Mouse (Mus musculus): ENCODE data around the gene Samd10. TPM values are rescaled to one million over a fixed set of nuclear protein-coding genes. Genes with fewer than 3 reads are reported as not detected.

Gene Samd10
- polyA plus RNA-seq, 1 experiment from 2014 or later, result 9.4 TPM

DNA sequence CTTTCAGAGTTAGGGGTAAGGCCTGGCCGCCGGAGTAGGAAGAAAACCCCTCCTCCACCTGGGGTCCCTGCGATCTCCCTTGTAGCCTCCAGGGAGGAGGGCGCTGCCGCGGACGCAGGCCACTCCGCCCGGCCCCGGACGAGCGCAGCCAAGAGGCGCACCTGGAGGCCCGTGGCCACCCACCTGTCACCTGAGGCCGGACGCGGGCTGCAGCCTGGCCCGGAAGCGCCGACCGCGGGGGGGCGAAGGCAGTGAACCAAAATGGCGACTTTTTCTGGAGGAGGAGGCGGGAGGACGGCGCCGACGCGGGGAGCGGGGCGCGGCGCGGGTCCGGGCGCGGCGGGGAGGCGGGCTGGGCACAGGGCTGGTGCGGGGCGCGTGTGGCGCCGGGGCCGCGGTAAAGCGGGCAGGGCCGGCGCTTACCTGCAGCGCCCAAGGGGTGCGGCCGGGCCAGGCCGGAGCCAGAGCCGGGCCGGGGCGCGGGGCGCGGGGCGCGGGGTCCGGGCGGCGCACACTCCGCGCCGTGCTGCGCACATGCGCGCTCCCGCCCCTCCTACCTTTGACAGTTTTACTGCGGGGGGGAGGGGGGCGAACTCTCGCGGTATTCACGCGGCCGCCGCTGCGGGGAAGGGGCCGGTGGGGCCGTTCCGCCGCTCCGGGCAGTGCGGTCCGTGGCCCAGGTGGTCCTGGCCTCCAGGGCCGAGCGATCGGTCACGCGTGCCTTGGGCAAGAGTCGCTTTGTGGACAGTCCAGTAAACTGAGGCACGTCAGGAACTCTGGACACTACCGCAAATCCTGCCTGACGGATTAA is 6.6 kb downstream of the Samd10 start, which contains the start of gene Zfp512b:
TSS of gene Zfp512b (minus strand) at position 573 of the 811 bp plus-strand sequence.
- peak; percentile 63 for DNase-seq (ENCODE audit: low spot score)

GRCm38 (mm10) chr2:181591528-181592085 is 7.4 kb downstream of the Samd10 start, which contains the start of gene Prpf6:
Gene Prpf6 (plus strand): TSS chr2:181591868.
- DNase-seq (ENCODE audit: low spot score), result peak; percentile 67

DNA sequence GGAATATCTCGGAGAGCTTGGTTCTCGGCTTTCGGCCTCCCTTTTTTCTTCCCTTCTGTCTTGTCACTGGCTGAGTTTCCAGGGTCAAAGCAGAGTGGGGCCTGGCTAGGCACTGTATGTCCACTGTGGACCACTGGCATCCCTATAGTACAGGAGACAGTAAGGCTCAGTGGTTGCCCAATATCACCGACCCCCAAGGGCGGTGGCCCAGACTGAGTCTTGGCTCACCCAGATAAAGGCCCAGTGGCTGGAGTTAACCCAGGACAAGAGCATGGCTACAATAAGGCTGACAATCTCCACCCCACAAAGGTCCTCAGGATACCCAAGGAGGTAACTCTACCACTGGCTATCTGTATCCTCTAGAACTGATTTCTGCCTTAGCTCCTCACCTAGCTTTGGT is 8.5 kb downstream of the Samd10 start:
- no peak for DNase-seq (ENCODE audit: low spot score)

GRCm38 (mm10) chr2:181589732-181590105 is 9.3 kb downstream of the Samd10 start:
- no peak for DNase-seq (ENCODE audit: low spot score)

GRCm38 (mm10) chr2:181589011-181589731 is 9.8 kb downstream of the Samd10 start:
- DNase-seq (ENCODE audit: low spot score), result no peak

GRCm38 (mm10) chr2:181588229-181588780 is 10.7 kb downstream of the Samd10 start:
- no peak for DNase-seq (ENCODE audit: low spot score)

- no peak for DNase-seq (ENCODE audit: low spot score)
Observed at GRCm38 (mm10) chr2:181587796-181588195, 11.2 kb downstream of the Samd10 start.

- DNase-seq (ENCODE audit: low spot score), result no peak
Observed at GRCm38 (mm10) chr2:181586124-181586523, 12.9 kb downstream of the Samd10 start.

DNA sequence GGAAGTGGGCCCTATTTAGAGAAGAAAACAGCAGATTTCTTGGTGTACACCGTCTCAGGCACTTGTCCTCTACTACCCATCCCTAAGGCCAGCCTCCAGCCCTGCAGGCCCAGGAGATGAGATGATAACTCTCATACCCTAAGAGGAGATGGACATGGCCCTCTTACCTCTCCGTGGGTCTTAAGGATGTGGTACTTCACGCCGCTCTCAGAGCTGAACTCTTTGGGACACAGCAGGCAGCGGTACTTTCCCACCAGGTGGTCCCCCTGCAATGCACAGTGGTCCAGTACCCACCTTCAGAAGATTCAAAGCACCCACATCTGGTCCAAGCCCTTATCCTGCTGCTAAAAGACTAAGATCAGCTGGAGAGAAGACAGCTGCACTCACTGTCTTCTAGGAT is 13.5 kb downstream of the Samd10 start:
- no peak for DNase-seq (ENCODE audit: low spot score)

DNA sequence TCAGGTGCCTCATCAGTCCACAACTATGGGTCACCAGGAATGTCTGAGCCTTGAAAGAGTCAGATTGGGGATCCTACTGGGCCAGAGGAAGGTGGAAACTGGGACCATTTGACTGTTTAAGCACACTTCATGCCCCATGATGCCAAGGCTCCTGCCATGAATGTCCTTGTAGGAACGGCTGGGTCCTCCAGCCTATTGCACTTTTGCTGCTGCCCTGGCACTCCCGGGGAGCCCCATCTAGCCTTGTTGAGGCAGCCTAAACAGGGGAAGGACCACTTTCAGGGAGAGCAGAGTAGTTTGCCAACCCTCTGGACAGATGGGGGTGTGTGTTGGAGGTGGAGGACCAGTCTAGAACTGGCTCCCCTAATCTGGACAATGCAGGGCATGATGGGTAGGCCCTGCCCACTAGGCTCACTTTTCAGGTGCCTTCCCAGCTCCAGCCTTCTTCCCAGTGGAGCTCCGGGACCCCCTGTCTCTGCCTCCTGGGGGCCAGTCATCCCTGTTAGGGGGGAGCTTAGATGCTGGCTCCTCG is 14.5 kb downstream of the Samd10 start, which contains the start of gene Uckl1:
TSS of gene Uckl1 (minus strand) at position 482 of the 532 bp plus-strand sequence.
- no peak for DNase-seq (ENCODE audit: low spot score)

DNA sequence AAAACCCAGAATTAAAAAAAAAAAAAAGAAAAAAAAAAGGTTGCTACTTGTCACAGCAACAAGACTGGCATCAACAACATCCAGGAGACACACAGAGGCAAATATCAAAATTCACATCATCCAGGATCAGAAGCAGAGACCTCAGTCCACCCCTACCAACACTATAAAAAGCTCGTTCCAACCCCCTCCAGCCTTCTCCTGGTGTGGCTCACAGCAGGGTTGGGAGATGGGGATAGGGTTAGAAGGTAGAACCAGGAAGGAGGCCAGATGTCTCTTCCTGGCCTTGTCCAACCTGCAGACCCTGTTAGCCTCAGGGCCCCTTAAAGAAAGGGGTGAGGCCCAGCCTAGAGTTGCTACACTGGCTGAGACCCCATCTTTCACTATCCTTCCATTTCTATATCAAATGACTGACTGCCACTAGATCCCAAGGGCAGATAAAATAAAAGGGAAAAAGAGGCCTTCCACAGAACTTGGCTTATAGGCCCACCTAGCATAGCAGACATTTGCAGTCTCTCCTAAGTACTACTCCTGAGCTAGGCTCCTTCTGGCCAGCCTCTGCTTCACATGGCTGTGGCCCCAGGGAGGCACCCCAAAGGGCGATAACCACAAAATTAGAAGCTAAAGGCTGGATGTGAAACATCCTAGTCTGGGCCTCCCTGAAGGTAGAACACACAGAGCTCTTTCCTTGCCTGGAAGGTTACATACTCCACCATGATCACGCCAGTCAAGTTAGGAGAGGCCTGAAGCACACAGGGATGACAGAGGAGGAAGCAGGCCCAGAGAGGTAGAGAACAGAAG is 15.4 kb downstream of the Samd10 start:
- no peak for DNase-seq (ENCODE audit: low spot score)

GRCm38 (mm10) chr2:181582939-181583338 is 16.1 kb downstream of the Samd10 start:
- DNase-seq (ENCODE audit: low spot score), result no peak

- DNase-seq (ENCODE audit: low spot score), result no peak
Observed at GRCm38 (mm10) chr2:181582358-181582757, 16.7 kb downstream of the Samd10 start.

DNA sequence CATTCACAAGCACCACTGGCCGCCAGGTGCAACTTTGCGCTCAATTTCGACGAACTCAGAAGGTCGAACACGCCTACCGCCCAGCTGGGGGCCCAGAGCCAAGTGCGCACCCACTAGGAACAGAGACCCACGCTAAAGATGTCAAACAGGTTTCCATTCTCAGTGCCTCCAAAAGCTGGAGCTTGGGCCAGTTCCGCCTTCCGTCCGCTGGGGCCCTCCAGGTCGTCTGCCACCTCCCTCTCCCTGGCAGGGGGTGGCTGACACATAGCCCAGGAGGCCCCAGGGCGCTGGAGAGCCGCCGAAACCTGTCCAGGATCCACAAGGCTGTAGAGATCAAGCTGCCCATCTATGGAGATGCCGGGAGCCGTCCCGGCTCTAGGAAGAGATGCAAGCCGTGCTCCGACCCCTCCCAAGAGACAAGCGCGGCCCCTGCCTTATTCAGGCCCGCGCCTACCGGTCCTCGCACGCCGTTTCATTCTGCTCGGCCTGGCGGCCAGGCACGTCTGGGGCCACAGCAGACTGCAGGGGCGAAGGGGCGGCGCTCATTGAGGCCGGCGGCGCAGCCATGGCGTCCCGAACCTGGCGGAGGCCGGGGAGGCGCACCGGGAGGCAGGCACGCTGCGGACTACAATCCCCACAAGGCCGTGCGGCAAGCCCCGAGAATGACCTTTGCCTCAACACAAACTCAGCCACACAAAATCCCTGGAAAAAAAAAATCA is 17.5 kb downstream of the Samd10 start:
- DNase-seq (ENCODE audit: low spot score), result peak; percentile 70

DNA sequence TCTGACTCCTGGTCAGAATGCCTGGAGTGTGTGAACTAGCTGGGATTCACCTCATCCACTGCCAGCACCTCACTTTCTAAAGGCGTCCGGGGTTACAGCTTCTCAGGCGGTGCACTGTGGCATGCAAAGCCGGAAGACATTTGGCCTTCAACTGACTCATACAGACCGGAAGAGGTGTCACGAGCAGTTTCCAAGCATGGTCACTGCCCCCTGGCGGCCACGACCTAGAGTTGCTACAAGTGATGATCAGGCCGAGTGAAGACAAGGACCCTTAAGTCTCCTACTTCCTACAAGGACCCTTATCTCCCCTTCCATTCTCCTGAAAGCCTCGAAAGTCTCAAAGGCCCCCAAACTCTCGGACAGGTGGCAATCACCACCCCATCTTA is 18.0 kb downstream of the Samd10 start:
- DNase-seq (ENCODE audit: low spot score), result peak; percentile 92

DNA sequence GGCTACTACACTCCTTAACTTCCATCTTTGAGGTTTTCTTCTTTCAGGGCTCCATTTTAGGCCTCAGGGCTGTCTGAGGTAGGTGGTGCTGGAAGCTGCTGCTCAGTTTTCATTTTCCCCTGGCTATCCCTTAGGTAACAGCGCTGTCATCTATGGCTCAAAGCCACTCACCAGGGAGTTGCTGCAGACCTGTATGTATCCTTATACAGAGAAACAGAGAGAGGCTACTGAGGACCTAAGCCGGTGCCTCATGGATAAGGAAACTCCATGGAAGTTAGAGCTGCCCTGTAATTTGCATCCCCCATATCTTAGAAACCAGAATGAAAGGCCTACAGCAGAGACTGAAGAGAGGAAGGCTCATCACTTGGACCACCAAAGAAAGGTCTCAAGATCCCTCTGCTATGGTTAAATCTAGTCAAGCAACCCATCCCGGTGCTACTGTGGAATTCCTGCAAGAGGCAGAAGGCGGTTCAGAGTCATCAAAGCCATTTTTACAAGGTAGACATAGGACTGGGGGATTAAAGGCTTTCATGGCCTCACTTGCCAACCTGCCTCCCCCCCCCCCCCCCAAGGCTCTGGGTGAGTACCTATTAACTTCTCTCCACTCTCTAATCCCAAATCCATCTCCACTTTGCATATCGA is 18.8 kb downstream of the Samd10 start:
- no peak for DNase-seq (ENCODE audit: low spot score)

- DNase-seq (ENCODE audit: low spot score), result no peak
Observed at GRCm38 (mm10) chr2:181579681-181580080, 19.3 kb downstream of the Samd10 start.

DNA sequence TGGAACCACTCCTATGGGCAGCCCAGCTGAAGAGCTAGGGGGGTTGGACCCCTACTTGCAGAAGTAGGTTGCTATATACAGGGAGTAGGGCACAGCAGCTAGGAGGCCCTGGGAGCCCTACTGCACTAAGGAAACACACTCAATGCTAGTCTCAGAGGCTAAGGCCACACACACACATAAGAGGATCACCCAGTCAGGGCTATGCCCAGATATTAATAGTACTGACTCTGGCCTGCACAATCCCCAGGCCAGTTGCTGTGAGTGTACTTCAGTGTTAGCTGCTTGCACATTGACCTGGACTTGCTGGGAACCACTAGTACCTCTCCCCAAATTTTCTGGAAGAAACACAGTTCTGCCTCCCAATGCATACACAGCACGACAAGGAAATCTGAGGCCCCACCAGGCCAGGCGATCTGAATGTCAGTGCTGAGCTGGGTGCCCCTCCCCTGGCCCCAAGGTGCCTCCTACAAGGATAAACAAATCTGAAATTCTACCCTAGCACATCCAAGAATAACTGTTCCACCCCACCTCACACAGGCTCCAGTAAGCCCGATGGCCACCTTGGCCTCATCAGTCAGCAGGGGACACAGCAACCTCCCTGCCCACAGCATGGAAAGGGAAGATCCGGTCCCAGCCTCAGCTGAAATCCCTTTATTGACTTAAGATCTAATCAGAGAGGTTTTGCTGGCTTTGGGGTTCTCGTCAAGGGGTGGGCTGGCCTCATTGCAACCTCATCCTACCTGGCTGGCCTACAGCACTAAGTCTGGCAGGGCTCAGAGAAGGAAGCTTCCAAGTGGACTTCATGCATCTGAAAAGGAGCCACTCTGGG is 20.0 kb downstream of the Samd10 start:
- DNase-seq (ENCODE audit: low spot score), result no peak

Measured in thymus, postnatal 0 days (tissue).